Mouse (Mus musculus): ENCODE data around the gene Timm17a.

Gene Timm17a

GRCm38 (mm10) chr1:135313284-135314031 lies at the start of gene Timm17a:
TSS of gene Timm17a (minus strand) at chr1:135313778.
- DNase-seq, result peak; percentile 96

GRCm38 (mm10) chr1:135362115-135362514 lies 48.5 kb upstream of the Timm17a start:
- DNase-seq, result no peak

- DNase-seq, result no peak
Measured at GRCm38 (mm10) chr1:135361491-135361890, 47.9 kb upstream of the Timm17a start.

- no peak for DNase-seq
Measured at GRCm38 (mm10) chr1:135359071-135359470, 45.5 kb upstream of the Timm17a start.

- peak; percentile 63 for DNase-seq
Measured at GRCm38 (mm10) chr1:135351953-135352352, 38.4 kb upstream of the Timm17a start.

- DNase-seq, result peak; percentile 85
Measured at GRCm38 (mm10) chr1:135347498-135348169, 34.1 kb upstream of the Timm17a start.

- no peak for DNase-seq
Measured at GRCm38 (mm10) chr1:135346891-135347290, 33.3 kb upstream of the Timm17a start.

- no peak for DNase-seq
Measured at GRCm38 (mm10) chr1:135344026-135344425, 30.4 kb upstream of the Timm17a start.

- peak; percentile 45 for DNase-seq
Measured at GRCm38 (mm10) chr1:135341947-135342346, 28.4 kb upstream of the Timm17a start.

- DNase-seq, result no peak
Measured at GRCm38 (mm10) chr1:135330578-135330977, 17.0 kb upstream of the Timm17a start.

GRCm38 (mm10) chr1:135328368-135328767 lies 14.8 kb upstream of the Timm17a start:
- DNase-seq, result no peak

- DNase-seq, result no peak
Measured at GRCm38 (mm10) chr1:135325934-135326333, 12.4 kb upstream of the Timm17a start.

GRCm38 (mm10) chr1:135324571-135324970 lies 11.0 kb upstream of the Timm17a start, which contains the start of gene Lmod1:
TSS of gene Lmod1 (plus strand) at chr1:135324807.
- DNase-seq, result peak; percentile 90

- DNase-seq, result no peak
Measured at GRCm38 (mm10) chr1:135323367-135323901, 9.9 kb upstream of the Timm17a start.

GRCm38 (mm10) chr1:135312201-135312600 lies 1.4 kb downstream of the Timm17a start:
- DNase-seq, result no peak

GRCm38 (mm10) chr1:135311356-135311755 lies 2.2 kb downstream of the Timm17a start:
- DNase-seq, result no peak

GRCm38 (mm10) chr1:135290908-135291307 lies 22.7 kb downstream of the Timm17a start:
- DNase-seq, result no peak

- peak; percentile 28 for DNase-seq
Measured at GRCm38 (mm10) chr1:135286311-135286710, 27.3 kb downstream of the Timm17a start.

GRCm38 (mm10) chr1:135283826-135284291 lies 29.7 kb downstream of the Timm17a start, which contains the start of gene Rnpep:
TSS of gene Rnpep (minus strand) at chr1:135284084.
- peak; percentile 81 for DNase-seq

- DNase-seq, result peak; percentile 49
Measured at GRCm38 (mm10) chr1:135283287-135283825, 30.2 kb downstream of the Timm17a start.

GRCm38 (mm10) chr1:135282536-135283286 lies 30.9 kb downstream of the Timm17a start:
- peak; percentile 53 for DNase-seq

- DNase-seq, result no peak
Measured at GRCm38 (mm10) chr1:135281841-135282240, 31.7 kb downstream of the Timm17a start.

- DNase-seq, result peak; percentile 90
Measured at GRCm38 (mm10) chr1:135280646-135281045, 32.9 kb downstream of the Timm17a start.

All from lung, postnatal 10 days (tissue).